Mouse (Mus musculus): ENCODE data around the gene Pax3. TPM values are rescaled to one million over a fixed set of nuclear protein-coding genes. Genes with fewer than 3 reads are reported as not detected.

Gene Pax3
- total RNA-seq, 2 experiments from 2014 or later, result not detected

DNA sequence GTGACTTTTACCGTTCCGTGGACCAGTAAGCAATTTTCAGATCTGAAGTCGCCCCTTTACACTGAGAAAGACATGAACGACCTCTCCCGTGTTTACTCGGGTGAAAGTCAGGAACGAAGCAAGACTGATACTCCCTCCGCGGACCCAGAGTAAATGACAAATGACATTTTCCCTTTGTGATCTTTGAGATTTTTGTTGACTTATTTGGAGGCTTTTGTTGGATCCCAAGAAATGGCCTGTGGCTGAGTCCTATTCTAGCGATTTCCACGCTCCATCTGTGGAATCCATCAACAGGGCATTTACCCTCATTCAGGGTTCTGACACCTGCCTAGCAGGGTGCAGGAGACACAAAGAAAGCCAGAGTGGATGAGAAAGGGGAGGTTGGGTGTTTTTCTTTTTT is 57.6 kb downstream of the Pax3 start:
- intact Hi-C loops (cut with DNase I), result no loop called here
- no peak for DNase-seq (ENCODE audit: low spot score in 2 of 2)

DNA sequence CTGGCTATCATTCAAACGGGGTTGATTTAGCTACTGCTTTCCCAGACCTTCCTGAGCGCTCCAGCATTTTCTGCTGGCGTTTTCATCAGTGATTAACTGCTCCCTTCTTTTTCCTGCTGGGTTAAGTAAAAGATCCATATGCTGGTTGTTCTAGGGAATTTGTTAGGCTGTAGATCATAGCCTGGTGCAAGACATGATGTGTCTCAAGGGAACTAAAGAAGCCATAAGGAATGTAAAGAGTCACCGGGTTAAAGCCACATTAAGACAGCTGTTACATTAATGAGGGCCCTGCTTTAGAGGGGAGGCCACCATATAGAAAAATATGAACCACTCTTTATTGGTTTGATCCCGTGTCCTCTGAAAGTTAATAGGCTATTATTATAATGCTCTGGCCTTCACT is 67.7 kb downstream of the Pax3 start:
- no peak for DNase-seq (ENCODE audit: low spot score in 2 of 2)
- intact Hi-C loops (cut with DNase I), result no loop called here

DNA sequence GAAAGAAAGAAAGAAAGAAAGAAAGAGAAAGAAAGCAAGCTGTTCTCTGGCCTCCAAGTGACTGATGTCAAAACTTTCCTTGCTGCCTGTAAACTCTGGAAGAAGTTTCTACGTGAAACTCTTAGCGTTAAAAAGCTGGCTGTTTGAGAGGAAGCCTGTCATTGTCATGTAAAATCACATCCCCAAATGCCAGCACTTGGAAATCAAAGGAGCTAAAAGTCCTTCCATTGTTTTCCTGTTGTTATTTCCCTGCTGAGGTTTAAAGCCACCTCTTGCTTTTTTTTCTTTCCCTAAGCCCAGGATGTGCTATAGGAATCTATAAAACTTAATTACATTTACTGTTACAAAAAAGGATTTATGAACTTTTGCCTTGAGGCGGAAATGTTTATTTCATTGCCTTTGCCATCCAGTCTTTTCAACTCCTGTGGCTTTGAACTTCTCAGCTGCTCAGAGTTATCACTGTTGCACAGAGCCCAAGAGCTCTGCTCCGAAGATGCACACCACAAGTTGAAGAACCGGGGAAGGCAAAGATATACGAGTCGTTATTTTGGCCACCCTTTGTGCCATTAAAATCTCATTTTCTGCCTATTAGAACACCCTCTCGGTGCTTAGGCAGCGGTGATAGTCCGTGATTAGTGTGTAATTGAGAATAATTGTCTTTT is 76.9 kb downstream of the Pax3 start:
- intact Hi-C loops (cut with DNase I), result no loop called here
- no peak for DNase-seq (ENCODE audit: low spot score in 2 of 2)

DNA sequence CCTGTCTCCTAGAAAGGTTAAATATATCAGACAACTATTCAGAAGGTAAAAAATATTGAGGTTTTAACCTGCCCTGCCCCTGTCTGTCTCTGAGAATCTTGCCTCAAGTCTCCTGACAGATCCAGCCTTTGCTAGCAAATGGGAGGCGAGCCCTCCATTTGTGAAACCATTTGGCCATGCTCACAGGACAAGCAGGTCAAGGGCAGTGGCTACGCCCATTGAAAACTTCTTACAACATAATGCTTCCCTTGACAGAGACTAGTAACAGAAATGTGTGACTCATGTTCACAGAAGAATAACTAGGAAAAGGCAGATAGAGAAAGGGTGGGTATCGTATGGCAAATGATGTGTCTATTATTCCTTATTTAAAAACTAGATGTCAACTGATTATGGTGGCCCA is 80.9 kb downstream of the Pax3 start:
- intact Hi-C loops (cut with DNase I), result no loop called here
- no peak for DNase-seq (ENCODE audit: low spot score in 2 of 2)

DNA sequence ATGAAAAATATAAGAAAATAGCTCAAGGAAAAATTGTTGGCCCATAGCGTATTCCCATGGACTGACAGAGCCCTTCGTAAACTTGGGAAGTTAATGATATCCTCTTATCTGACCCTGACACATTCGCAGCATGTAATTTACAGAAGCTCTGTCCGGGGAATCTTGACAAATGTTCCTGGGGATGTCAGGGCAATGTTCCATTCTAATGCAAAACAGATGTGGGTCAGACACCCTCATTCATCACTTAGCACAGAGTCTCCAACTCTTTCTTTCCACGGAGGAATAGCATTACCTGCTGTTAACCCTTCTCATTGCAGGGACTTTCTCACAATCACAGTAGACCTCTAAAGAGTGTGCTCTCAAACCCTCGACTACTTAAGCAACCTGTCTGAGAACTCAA is 86.6 kb downstream of the Pax3 start:
- no peak for DNase-seq (ENCODE audit: low spot score in 2 of 2)
- intact Hi-C loops (cut with DNase I), result no loop called here

DNA sequence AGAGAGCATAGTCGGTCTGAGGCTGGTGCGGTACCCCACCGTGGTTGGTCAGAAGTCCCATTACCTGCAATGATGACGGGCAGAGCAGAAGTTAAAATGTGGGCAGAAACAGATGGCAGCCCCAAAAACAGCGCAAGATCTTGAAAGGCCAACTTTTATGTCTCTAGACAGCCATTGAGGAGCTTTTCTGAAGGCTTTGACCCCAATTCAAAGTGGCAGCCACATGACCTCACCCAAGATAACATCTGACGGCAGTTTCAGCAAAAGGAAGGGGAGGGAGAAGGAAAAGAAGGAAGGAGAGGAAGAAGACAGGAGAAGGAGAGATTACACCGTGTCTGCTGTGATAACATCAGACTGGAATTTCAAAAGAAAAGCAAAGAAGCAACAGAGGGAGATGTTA is 93.4 kb downstream of the Pax3 start:
- DNase-seq (ENCODE audit: low spot score in 2 of 2), result no peak
- intact Hi-C loops (cut with DNase I), result no loop called here

DNA sequence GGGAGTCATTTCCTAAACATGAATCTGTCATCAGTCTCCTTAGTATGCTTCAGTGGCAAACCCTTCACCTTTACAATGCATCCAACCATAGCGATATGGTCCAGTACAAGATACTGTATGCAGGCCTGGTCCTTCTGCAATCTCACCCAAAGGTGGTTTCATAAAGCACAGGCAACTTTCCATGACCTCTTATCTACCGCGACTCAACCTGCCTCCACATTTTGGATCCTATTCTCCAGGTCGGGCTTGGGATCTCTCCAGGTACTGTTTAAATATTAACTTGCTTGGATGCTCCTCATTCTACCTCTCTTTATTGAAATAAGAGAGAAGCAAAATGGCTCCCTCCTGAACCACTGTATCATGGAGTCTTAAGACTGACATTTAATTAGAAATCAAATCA is 103.3 kb downstream of the Pax3 start:
- intact Hi-C loops (cut with DNase I), result no loop called here
- no peak for DNase-seq (ENCODE audit: low spot score in 2 of 2)

DNA sequence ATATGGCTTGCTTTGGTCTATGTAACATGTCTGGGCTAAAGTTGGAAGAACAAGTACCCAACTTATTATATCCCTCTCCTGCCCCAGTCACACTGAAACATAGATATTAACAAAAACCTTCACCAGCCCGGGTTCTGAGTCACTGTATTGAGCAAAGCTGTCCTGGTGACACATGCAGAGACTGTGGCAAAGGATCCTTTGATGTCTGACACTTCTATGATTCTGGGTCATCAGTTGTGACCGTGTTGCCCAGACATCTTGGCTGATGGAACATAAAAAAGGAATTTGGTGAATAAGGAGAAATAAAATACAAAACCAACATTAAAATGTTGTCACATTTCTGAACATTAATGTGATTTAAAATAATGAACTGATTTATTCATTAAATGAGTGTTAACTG is 108.3 kb downstream of the Pax3 start:
- no peak for DNase-seq (ENCODE audit: low spot score in 2 of 2)
- intact Hi-C loops (cut with DNase I), result no loop called here

DNA sequence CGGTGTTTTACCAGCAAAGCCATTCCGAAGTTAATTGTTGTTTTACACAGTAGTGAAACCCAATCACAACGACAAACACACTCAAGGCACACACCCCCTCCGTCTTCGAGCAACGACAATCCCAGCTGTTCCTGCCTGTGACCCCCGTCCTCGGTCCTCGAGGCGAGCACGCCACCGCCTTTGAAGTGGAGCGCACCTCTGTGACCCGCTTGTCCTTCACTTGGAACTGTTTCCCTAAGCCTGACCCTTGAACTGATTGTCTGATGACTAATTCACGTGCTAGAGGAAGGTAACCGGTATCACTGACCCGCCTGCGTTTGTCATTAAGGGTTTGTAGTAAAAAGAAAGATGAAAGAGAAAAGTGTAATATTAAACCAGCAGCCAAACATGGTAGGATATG is 115.2 kb downstream of the Pax3 start:
- no peak for DNase-seq (ENCODE audit: low spot score in 2 of 2)
- intact Hi-C loops (cut with DNase I), result no loop called here

DNA sequence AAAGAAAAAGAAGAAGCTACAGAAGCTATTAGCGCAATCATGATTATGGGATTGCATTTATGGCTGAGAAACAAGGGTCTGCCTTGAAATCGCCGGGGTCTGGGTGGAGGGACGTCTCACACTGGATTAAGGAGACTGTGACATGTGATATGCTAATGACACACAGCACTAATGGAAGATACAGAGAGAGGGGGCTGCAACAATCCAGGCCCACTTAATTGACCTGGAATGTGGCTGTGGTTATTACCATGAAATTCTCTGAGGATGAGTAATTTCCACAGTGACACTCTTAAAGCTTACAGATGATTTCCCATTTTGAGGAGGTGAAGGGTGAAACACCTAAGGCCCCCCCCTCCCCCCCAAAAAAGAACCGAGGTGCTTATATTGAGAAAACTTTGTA is 136.1 kb downstream of the Pax3 start:
- no peak for DNase-seq (ENCODE audit: low spot score in 2 of 2)
- intact Hi-C loops (cut with DNase I), result no loop called here

DNA sequence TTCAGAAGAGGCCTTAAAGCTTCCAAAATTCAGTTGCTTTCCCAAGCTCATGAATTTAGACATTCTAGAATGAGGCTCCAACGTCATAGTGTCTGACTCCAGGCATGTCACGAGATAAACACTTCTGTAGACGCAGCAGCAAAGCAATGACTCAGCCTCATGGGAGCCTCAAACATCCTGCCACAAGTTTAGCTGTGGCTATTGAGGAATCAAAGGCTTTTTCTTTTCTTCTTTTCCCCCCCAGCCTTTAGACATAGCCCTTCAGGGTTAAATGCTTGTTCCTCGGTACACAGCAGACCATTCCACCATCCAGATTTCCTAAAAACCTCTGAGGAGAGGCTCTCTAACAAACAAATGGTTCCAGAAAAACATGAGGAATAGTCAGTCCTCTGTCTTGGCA is 139.0 kb downstream of the Pax3 start:
- no peak for DNase-seq (ENCODE audit: low spot score in 2 of 2)
- intact Hi-C loops (cut with DNase I), result no loop called here

DNA sequence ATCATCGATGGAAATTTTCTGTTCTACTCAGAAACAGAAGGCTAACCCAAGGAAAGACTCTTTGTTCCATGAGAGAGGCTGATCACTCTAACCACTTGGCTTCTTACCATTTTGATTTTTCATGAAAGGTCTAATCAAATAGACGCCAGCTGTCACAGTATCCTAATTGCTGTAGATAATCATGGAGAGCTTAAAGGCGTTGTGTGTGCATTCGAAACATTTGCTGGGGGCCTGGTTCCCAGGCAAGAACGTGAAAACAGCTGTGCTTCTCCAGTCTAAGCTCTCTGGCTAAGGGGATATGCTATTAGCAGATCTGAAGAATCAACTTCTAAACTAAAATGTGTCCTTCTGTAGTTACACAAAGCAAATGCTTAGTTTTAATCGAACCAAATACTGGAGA is 143.3 kb downstream of the Pax3 start:
- no peak for DNase-seq (ENCODE audit: low spot score in 2 of 2)
- intact Hi-C loops (cut with DNase I), result no loop called here

Other genes with a start within 250 kb of the Pax3 start
- 1 to 10 TPM; 8.8 to 9.7 TPM for gene Sgpp2, start 113.2 kb upstream of the Pax3 start, total RNA-seq (2021)